Mouse (Mus musculus) fat pad, adult 2 months (tissue): ENCODE results near the gene Tmem62.
"Not testable (repeated sequence)": the region's sequence is repeated elsewhere in the genome, so short reads cannot be mapped to it uniquely, and the experiment has no call there.

Source experiments
- DNase-seq: peaks from one replicate; pipeline ENCODE4 v3.0.0-alpha.2; 2011; ENCODE audit warnings: low read depth, low spot score; ENCODE audit errors: extremely low read depth

The Tmem62 gene

GRCm38 (mm10) chr2:120976990-120977925 lies at the start of gene Tmem62:
TSS of gene Tmem62 (plus strand) at chr2:120977017.
- no peak for DNase-seq

- no peak for DNase-seq
Measured at GRCm38 (mm10) chr2:120933038-120933437, 43.8 kb upstream of the Tmem62 start.

- no peak for DNase-seq
Measured at GRCm38 (mm10) chr2:120951208-120951607, 25.6 kb upstream of the Tmem62 start.

- DNase-seq: no peak
Measured at GRCm38 (mm10) chr2:120952176-120952938, 24.5 kb upstream of the Tmem62 start.

- DNase-seq: no peak
Measured at GRCm38 (mm10) chr2:120959363-120959762, 17.5 kb upstream of the Tmem62 start.

GRCm38 (mm10) chr2:120959827-120960226 lies 17.0 kb upstream of the Tmem62 start:
- DNase-seq: no peak

- no peak for DNase-seq
Measured at GRCm38 (mm10) chr2:120960261-120960660, 16.6 kb upstream of the Tmem62 start.

GRCm38 (mm10) chr2:120963110-120963509 lies 13.7 kb upstream of the Tmem62 start:
- no peak for DNase-seq

- no peak for DNase-seq
Measured at GRCm38 (mm10) chr2:120965486-120965885, 11.3 kb upstream of the Tmem62 start.

GRCm38 (mm10) chr2:120970045-120970539 lies 6.7 kb upstream of the Tmem62 start:
- no peak for DNase-seq

- no peak for DNase-seq
Measured at GRCm38 (mm10) chr2:120970559-120971080, 6.2 kb upstream of the Tmem62 start, which contains the start of gene Ubr1. TSS of gene Ubr1 (minus strand) at chr2:120970715.

GRCm38 (mm10) chr2:120971766-120972165 lies 5.1 kb upstream of the Tmem62 start:
- DNase-seq: no peak

- not testable (repeated sequence) for DNase-seq
Measured at GRCm38 (mm10) chr2:120972257-120972656, 4.6 kb upstream of the Tmem62 start.

GRCm38 (mm10) chr2:120972964-120973363 lies 3.9 kb upstream of the Tmem62 start:
- no peak for DNase-seq

GRCm38 (mm10) chr2:120976308-120976707 lies 509 bp upstream of the Tmem62 start:
- no peak for DNase-seq

- DNase-seq: no peak
Measured at GRCm38 (mm10) chr2:120977926-120978692, 1.3 kb downstream of the Tmem62 start.

GRCm38 (mm10) chr2:120978693-120979037 lies 1.8 kb downstream of the Tmem62 start:
- DNase-seq: no peak

- no peak for DNase-seq
Measured at GRCm38 (mm10) chr2:120979819-120980218, 3.0 kb downstream of the Tmem62 start.

GRCm38 (mm10) chr2:120980861-120981260 lies 4.0 kb downstream of the Tmem62 start:
- DNase-seq: no peak

GRCm38 (mm10) chr2:120983611-120984010 lies 6.8 kb downstream of the Tmem62 start:
- DNase-seq: no peak

- DNase-seq: no peak
Measured at GRCm38 (mm10) chr2:120985241-120985640, 8.4 kb downstream of the Tmem62 start.
